Mouse (Mus musculus) left cerebral cortex, adult 2 months (tissue): ENCODE data around the gene Ppp3ca. TPM values are rescaled to one million over a fixed set of nuclear protein-coding genes. Genes with fewer than 3 reads are reported as not detected.

Experiments
- DNase-seq, 2 experiments: peaks; one replicate each; pipeline ENCODE4 v3.0.0; 2021 to 2022; ENCODE audit warnings: low spot score in 2 of 2, mixed read lengths in 1 of 2; ENCODE audit errors: extremely low spot score in 1 of 2
- H3K27ac ChIP-seq: fragments of 200-600 bp; 2 replicates; pipeline ENCODE4 v1.8.1; 2022
- H3K4me3 ChIP-seq: fragments of 200-600 bp; 2 replicates; pipeline ENCODE4 v1.8.1; 2022
- CTCF ChIP-seq: fragments of 200-600 bp; IDR thresholded peaks from 2 replicates; pipeline ENCODE4 v1.8.1; 2022; ENCODE audit warnings: antibody characterized with exemption, mild to moderate bottlenecking, moderate library complexity
- intact Hi-C: fragments of 180-260 bp; cut with DNase I; formaldehyde crosslinking; loops from one replicate; pipeline ENCODE4 v1.15.1; 2025
- total RNA-seq, 2 experiments: library from RNA; stranded (reverse); gene quantifications; 2 replicates each; pipeline ENCODE4 v1.2.3; 2021

Ppp3ca gene
- total RNA-seq, 2 experiments from 2014 or later = 868 to 887 TPM

DNA sequence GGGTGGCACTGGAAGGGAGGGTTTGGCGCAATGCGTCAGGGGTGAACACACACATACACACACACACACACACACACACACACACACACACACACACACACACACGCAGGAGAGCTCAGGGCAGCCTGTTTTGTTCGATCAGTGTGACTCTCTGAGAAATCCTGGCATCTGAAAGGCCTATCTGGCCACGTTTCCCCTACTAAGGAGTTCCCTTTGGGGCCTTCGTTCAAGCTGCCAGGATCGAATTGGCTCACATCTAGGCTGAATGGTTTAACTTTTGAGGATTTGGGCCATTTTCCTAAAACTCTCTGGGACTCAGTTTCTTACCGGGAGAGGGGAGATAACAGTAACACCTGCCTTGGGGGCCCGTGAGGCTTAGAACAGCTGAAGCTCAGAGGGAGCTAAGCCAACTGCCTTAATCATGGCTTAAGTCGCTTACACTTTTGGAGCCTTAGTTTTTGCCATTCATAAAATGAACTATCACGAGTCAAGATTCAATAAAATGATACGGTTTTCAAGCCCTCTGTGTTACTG lies 160.8 kb downstream of the Ppp3ca start:
- no peak overlapping the region for H3K4me3 ChIP-seq
- peak overlapping the region; percentile 54; the same call in 1 of the 2 replicates for H3K27ac ChIP-seq
- no peak for TF ChIP-seq CTCF
- intact Hi-C loops = loop anchor here (5.0 kb wide), 1 partner anchor 158 kb away; the partner anchor contains the start of gene Ppp3ca
- no peak for DNase-seq

DNA sequence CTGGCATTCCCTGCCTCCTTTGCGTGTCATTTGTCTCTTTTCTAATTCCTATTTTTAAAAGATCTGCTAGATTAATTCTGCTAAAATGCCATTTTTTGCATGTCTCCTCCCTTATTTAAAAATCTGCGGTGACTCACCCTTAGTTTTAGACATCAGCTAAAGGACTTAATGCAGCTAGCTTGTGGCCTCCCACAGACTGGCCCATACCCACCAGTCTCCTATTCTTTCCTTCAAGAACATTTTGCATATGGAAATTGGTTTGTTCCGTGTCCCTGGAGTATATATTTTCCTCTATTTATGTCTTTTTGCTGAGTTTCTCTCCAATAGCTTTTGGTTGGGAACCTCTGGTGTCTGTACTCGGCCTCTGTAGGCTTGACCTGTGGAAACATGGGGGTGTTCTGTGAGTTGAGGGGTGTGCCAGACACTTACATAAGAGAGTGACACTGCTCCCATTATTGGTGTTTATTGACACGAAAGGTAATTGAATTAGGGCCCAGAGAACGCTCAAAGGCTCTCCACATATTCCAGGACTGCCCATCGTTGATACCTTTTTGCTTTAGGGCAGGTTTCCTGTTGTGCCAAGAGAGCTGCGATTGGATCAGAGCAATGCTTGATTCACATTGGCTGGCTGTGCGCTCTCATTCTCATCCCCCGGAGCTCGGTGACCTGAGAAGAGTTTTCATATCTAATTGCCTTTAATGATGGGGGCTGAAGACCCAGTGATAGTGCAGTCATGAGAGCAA lies 163.2 kb downstream of the Ppp3ca start:
- Histone ChIP-seq H3K4me3 (no peak overlapping the region), H3K27ac (peak overlapping the region; percentile 81)
- intact Hi-C loops = loop anchor here (5.0 kb wide), 1 partner anchor 161 kb away; the partner anchor contains the start of gene Ppp3ca
- DNase-seq = no peak
- TF ChIP-seq CTCF = no peak

DNA sequence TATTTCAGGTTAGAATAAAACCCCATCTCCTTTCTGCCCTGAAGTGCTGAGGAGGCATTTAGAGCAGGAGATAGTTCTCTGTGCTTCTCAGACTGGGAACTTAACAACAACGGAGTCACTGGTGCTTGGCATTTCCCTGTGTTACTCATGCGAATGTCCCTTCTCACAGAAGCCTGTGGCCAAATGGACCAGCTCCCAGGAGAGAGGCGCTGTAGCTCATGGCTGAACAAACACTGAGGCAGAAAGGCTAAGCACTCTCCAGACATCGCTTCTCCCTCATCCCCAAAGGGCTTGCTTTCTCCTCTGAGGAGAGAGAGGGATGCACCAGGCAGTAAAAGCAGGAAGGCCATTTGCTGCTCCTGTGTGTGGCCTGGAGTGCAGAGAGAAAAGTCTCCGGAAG lies 164.0 kb downstream of the Ppp3ca start:
- H3K4me3 ChIP-seq = no peak overlapping the region

DNA sequence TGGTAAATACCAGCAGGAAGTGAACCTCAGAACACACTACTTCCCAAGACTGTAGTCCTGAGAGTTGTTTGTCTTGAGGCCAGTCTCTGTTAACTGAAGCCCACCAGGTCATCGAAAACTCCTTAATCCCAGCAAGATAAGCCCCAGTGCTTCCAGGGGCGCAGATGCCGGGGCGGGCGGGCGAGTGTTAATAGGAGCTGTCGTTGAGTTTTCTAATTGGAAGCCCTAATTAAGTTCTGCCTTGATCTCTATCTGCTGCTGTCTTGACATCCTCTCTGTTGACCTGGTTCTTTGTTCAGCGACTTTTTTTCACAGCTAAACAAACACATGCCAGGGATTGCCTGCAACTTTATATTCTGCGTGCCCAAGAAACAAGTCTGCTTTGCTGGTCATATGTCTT lies 165.9 kb downstream of the Ppp3ca start:
- Histone ChIP-seq H3K4me3 (no peak overlapping the region), H3K27ac (peak overlapping the region; percentile 76)
- intact Hi-C loops = no loop called here
- no peak for TF ChIP-seq CTCF
- DNase-seq = no peak

More for the DNA sequence above, 164.0 kb downstream of the Ppp3ca start:
- no peak for DNase-seq
- intact Hi-C loops = loop anchor here (5.0 kb wide), 1 partner anchor 162 kb away; the partner anchor contains the start of gene Ppp3ca
- H3K27ac ChIP-seq = peak overlapping the region; percentile 81
- no peak for TF ChIP-seq CTCF

DNA sequence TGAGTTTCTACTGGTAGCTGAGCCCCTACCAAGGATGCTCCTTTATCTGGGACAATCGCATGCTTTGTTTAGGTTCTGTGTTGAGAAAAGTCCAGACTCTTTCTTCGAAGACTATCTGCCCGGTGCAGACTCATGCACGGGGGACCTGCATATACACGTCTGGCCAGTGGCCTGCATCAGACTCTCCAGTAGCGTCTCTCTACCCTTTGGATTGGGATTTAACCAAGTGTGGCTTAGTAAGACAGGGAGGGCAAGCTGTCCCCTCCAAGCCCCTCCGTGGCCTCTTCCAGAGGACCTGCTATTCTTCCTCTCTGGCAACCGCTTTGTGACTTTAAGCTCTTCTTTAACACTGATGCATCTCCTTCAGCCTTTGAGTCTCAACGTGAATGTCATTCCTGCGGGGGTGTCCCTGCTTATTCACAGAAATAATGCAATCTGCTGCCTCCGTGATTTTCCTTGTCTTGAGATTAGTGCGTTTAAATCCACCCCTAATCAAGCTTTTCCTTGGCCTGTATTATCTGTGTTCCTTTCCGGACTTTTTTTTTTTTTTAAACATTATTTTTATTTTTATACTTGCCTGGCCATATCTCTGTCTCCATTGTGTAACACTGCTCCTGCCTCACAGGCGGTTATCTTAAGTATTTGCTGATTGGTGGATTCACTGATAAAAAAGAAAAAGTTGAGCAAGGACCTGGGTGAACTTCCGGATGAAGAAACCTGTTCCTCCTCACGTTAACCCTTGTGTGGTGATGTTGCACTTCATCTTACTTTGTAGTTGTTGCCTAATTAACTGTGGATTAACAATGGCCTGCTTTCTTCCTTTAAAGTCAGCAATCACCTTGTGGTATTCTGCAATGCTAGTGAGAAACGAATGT lies 166.6 kb downstream of the Ppp3ca start:
- intact Hi-C loops = no loop called here
- H3K4me3 ChIP-seq = no peak overlapping the region
- H3K27ac ChIP-seq = peak overlapping the region; percentile 76
- TF ChIP-seq CTCF = no peak
- DNase-seq = no peak

DNA sequence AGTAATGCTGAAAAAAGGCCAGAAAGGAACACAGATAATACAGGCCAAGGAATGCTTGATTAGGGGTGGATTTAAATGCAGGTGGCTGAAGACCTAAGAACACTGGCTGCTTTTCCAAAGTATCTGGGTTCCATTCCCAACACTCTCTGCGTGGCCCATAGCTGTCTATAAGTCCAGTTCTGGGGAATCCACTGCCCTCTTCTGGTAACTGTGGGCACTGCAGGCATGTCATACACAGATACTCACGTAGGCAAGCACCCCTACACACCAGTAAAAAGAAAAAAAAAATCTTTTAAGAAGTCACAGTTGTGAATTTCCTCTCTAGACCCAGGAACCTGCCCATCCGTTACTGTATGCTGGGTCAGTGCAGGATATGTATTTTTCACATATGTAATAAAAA lies 167.7 kb downstream of the Ppp3ca start:
- no peak for DNase-seq
- Histone ChIP-seq H3K4me3 (no peak overlapping the region), H3K27ac (no peak overlapping the region)
- TF ChIP-seq CTCF = peak; percentile 57
- intact Hi-C loops = no loop called here

DNA sequence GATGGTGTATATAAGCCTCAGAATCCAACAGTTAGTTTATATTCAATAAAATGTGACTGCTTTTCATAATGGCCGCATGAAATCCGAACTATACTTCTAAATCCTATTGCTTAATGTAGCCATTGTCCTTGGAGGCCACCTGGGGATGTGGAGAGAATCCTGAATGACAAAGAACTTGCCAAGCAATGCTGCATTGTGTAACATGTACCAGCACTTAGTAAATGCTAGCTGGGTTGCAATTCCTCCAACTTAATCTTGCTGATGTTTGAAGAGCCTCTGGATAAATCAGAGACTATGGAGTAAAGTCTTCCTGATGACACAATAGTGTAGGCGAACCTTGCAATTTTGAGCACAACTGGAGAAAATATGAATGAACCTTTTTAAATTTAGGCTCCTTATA lies 171.4 kb downstream of the Ppp3ca start:
- no peak for DNase-seq
- no peak for TF ChIP-seq CTCF
- intact Hi-C loops = loop anchor here (5.0 kb wide), 1 partner anchor 576 kb away; no protein-coding TSS in a partner anchor
- H3K27ac ChIP-seq = peak overlapping the region; percentile 57; the same call in 1 of the 2 replicates
- H3K4me3 ChIP-seq = no peak overlapping the region

DNA sequence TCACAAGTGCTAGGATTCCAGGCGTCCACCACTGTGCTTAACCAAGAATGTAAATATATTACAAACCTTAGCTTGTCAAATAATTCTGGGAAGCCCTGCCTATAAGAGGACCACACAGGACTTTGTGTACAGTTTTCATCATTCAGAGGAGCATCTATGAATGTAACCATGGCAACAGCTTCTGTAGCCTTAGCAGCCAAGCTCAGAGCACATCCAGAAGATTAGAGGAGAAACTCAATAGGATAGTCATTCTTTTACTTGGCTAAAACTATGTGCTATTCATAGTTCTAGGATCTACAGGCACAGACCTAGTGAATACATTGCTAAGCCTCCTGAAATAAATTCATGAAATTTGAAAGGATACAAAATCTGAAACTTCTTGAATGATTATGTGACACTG lies 172.5 kb downstream of the Ppp3ca start:
- DNase-seq = no peak
- TF ChIP-seq CTCF = no peak
- no peak overlapping the region for H3K4me3 ChIP-seq
- peak overlapping the region; percentile 41; the same call in 1 of the 2 replicates for H3K27ac ChIP-seq
- intact Hi-C loops = loop anchor here (5.0 kb wide), 1 partner anchor 575 kb away; no protein-coding TSS in a partner anchor

DNA sequence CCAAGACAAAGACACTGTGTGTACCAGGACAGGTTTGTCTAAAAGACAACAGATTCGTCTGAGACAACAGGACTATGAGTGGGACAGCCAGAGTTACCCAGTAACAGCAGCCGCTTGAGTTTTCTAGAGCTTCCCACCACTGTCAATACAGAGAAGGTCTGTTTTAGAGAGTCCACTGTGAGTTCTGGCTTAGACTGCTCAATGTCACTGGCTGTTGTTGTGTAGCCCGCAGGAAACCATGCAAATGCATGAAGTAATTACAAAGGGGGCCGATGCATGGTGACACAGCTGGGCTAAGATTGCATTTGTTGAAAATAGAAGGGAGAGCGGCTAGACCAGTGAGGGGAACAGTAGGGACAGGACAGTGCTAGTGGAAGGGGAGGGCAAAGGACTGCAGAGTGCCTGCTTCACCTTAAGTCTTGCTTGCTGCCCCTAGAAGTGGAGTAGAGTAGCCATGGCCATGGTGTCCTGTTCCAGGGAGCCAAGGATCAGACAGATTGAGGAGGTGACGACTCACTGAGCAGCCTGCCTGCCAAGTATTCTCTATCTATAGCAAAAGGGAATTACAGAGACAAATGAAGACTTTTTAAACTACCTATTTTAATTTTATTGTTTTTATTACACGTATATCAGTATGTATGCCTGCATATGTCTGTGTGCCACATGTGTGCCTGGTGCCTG lies 174.0 kb downstream of the Ppp3ca start:
- no peak for DNase-seq
- intact Hi-C loops = loop anchor here (5.0 kb wide), 1 partner anchor 573 kb away; no protein-coding TSS in a partner anchor

DNA sequence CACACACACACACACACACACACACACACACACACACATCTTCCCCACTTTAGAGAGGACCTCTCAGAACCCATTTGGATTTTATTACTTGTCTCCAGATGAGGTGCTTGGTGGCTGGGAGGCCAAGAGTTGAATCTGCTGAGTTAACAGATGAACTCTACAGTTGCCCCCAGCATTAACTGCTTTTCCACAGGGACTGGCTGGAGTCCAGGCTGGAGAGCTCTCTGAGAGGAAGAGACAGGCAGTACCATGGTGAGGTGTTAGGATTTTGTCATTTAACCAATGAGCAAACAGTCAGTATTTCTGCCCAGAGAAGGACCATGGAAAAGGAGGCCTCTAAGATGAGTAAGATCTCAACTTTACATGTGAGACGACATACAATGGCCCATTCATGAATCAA lies 179.1 kb downstream of the Ppp3ca start:
- DNase-seq = no peak
- no peak overlapping the region for H3K27ac ChIP-seq
- intact Hi-C loops = no loop called here
- no peak for TF ChIP-seq CTCF
- no peak overlapping the region for H3K4me3 ChIP-seq

More for the DNA sequence above, 174.0 kb downstream of the Ppp3ca start:
- Histone ChIP-seq H3K27ac (peak overlapping the region; percentile 21), H3K4me3 (no peak overlapping the region)
- no peak for TF ChIP-seq CTCF

DNA sequence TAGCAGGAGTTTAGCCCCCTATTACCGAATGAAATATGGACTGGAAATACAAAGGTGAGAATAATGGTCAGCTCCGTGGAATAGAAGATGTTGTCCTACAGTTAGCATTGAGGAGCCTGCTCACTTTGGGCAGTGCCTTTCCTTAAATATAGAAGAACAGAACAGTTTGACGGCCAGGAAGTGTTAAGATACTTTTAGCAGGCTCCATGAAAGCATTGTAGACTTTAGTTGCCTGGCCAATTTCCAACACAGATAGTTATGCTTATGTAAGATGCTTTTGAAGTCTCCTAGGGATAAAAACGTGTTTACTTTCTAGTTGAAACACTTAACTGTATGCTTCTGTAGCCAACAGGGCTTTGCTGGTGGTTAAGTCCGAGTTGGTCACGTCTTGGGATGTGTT lies 183.0 kb downstream of the Ppp3ca start:
- DNase-seq = no peak
- H3K27ac ChIP-seq = no peak overlapping the region
- no peak for TF ChIP-seq CTCF
- intact Hi-C loops = no loop called here
- H3K4me3 ChIP-seq = no peak overlapping the region
